Mouse (Mus musculus) embryonic fibroblast, embryonic 13.5 days (primary cell): ENCODE results near the gene Styxl1.

Source experiments
- CTCF ChIP-seq: IDR thresholded peaks from 2 replicates; pipeline ENCODE4 v1.5.1; 2011; ENCODE audit warnings: mild to moderate bottlenecking, control low read depth, low read length, moderate library complexity, borderline replicate concordance; ENCODE audit not compliant: insufficient read depth
- POLR2A ChIP-seq: IDR thresholded peaks from 2 replicates; pipeline ENCODE4 v1.6.1; 2011; ENCODE audit warnings: low read depth, mild to moderate bottlenecking, control low read depth, low read length, moderate library complexity

- no peak for TF ChIP-seq CTCF
- no peak for TF ChIP-seq POLR2A
These were observed 56.1 kb downstream of the Styxl1 start for GRCm38 (mm10) chr5:135722121-135722520.
